ENCODE assay signal across 11 mouse cellular contexts in genomic region chr4:110129518-110129917, GRCm38 (mm10).
A peak's percentile ranks its signal among the peaks of the same experiment; 100 is the strongest.
DNase-seq lines count a peak whose midpoint lies in the region; ATAC-seq lines count a peak whose summit lies in the region.
"Had no signal": no experiment of that assay in that cellular context is flagged by ENCODE, and none has a peak within 500 bp of the region (broad histone marks: within the 10 kb centered on the region; RNA-seq: fewer than 3 reads in every experiment).

No protein-coding gene starts in this region.

- no peak overlapping the region for H3K27ac ChIP-seq in intestine, embryonic 16.5 days (ENCODE audit: low read length)
- H3K27ac ChIP-seq in intestine, embryonic 15.5 days = no peak overlapping the region
- no peak overlapping the region; the same call in 1 of the 2 replicates for H3K27ac ChIP-seq in forebrain, embryonic 14.5 days (ENCODE audit: low read depth, low read length)
- no peak overlapping the region for H3K27ac ChIP-seq in limb, embryonic 11.5 days (replicated peaks; ENCODE audit: low read depth, low read length)
- no peak overlapping the region for H3K27ac ChIP-seq in heart, embryonic 12.5 days (ENCODE audit: poor library complexity, severe bottlenecking)
- H3K27ac ChIP-seq: heart, embryonic 15.5 days; kidney, postnatal 0 days had no signal

- H3K27me3 ChIP-seq in intestine, embryonic 16.5 days (replicated peaks; ENCODE audit: control insufficient read depth, insufficient read depth, low read length) = no peaks in the 10 kb centered on the region
- no peaks in the 10 kb centered on the region for H3K27me3 ChIP-seq in intestine, embryonic 15.5 days (replicated peaks)
- H3K27me3 ChIP-seq in forebrain, embryonic 14.5 days (replicated peaks; ENCODE audit: control insufficient read depth, insufficient read depth, low read length) = no peaks in the 10 kb centered on the region
- no peaks in the 10 kb centered on the region for H3K27me3 ChIP-seq in limb, embryonic 11.5 days (ENCODE audit: control insufficient read depth, insufficient read depth, low read length)
- no peaks in the 10 kb centered on the region for H3K27me3 ChIP-seq in heart, embryonic 12.5 days (replicated peaks)
- H3K27me3 ChIP-seq: heart, embryonic 15.5 days had no signal

- no peaks in the 10 kb centered on the region for H3K9me3 ChIP-seq in intestine, embryonic 16.5 days (ENCODE audit: control insufficient read depth, low read length)
- H3K9me3 ChIP-seq in intestine, embryonic 15.5 days = no peaks in the 10 kb centered on the region
- no peaks in the 10 kb centered on the region for H3K9me3 ChIP-seq in forebrain, embryonic 14.5 days (replicated peaks; ENCODE audit: control insufficient read depth, low read length)
- no peaks in the 10 kb centered on the region for H3K9me3 ChIP-seq in limb, embryonic 11.5 days (ENCODE audit: control insufficient read depth, low read length)
- H3K9me3 ChIP-seq in heart, embryonic 12.5 days (replicated peaks) = no peaks in the 10 kb centered on the region
- H3K9me3 ChIP-seq: heart, embryonic 15.5 days had no signal

- no peaks in the 10 kb centered on the region for H3K36me3 ChIP-seq in intestine, embryonic 16.5 days (ENCODE audit: control insufficient read depth, insufficient read depth, low read length)
- no peaks in the 10 kb centered on the region for H3K36me3 ChIP-seq in intestine, embryonic 15.5 days
- no peaks in the 10 kb centered on the region for H3K36me3 ChIP-seq in forebrain, embryonic 14.5 days (ENCODE audit: control insufficient read depth, insufficient read depth, low read length)
- no peaks in the 10 kb centered on the region for H3K36me3 ChIP-seq in limb, embryonic 11.5 days (ENCODE audit: control insufficient read depth, insufficient read depth, low read length)
- no peaks in the 10 kb centered on the region for H3K36me3 ChIP-seq in heart, embryonic 12.5 days
- H3K36me3 ChIP-seq: heart, embryonic 15.5 days had no signal

- WGBS in intestine, embryonic 16.5 days = 66% methylated on average over 3 of the region's 3 CpGs
- 62% methylated on average over 3 of the region's 3 CpGs for WGBS in intestine, embryonic 15.5 days
- WGBS in forebrain, embryonic 14.5 days = 25% methylated on average over 3 of the region's 3 CpGs
- WGBS in limb, embryonic 11.5 days = 31% methylated on average over 3 of the region's 3 CpGs
- WGBS in heart, embryonic 12.5 days = 47% methylated on average over 3 of the region's 3 CpGs

- H3K9ac ChIP-seq in intestine, embryonic 16.5 days (ENCODE audit: low read depth, low read length) = no peak overlapping the region
- H3K9ac ChIP-seq in intestine, embryonic 15.5 days = no peak overlapping the region
- H3K9ac ChIP-seq in forebrain, embryonic 14.5 days (ENCODE audit: low read length) = no peak overlapping the region
- no peak overlapping the region for H3K9ac ChIP-seq in limb, embryonic 11.5 days (ENCODE audit: low read length)
- no peak overlapping the region for H3K9ac ChIP-seq in heart, embryonic 12.5 days
- H3K9ac ChIP-seq: heart, embryonic 15.5 days had no signal

- DNase-seq in forebrain, embryonic 14.5 days (ENCODE audit: low spot score) = peak; percentile 71
- DNase-seq in limb, embryonic 11.5 days (ENCODE audit: low spot score) = peak; percentile 46
- DNase-seq in retina, postnatal 1 day = peak; percentile 66
- no peak for DNase-seq in heart, adult 18-20 months

- 0 out of 2 replicates have a peak, but pooled peaks cover 4% of the 10 kb centered on the region for H3K4me1 ChIP-seq in intestine, embryonic 16.5 days (ENCODE audit: control insufficient read depth, insufficient read depth, low read length)
- H3K4me1 ChIP-seq in intestine, embryonic 15.5 days (replicated peaks) = no peaks in the 10 kb centered on the region
- H3K4me1 ChIP-seq in forebrain, embryonic 14.5 days (ENCODE audit: control insufficient read depth, insufficient read depth, low read length) = peaks cover 4% of the 10 kb centered on the region; the same call in 1 of the 2 replicates
- peaks cover 21% of the 10 kb centered on the region for H3K4me1 ChIP-seq in limb, embryonic 11.5 days (ENCODE audit: control insufficient read depth, insufficient read depth, low read length)
- peaks cover 12% of the 10 kb centered on the region; the same call in 1 of the 2 replicates for H3K4me1 ChIP-seq in heart, embryonic 12.5 days (replicated peaks)

- H3K4me3 ChIP-seq in intestine, embryonic 16.5 days (ENCODE audit: low read length) = no peak overlapping the region
- no peak overlapping the region for H3K4me3 ChIP-seq in intestine, embryonic 15.5 days (replicated peaks)
- H3K4me3 ChIP-seq in forebrain, embryonic 14.5 days (ENCODE audit: low read depth, low read length) = no peak overlapping the region
- H3K4me3 ChIP-seq in limb, embryonic 11.5 days (ENCODE audit: low read depth, low read length) = no peak overlapping the region
- H3K4me3 ChIP-seq in heart, embryonic 12.5 days = no peak overlapping the region
- H3K4me3 ChIP-seq: heart, embryonic 15.5 days had no signal

- ATAC-seq in intestine, embryonic 16.5 days = 0 out of 2 replicates have a peak, but pooled peaks have one; percentile 13
- no peak for ATAC-seq in intestine, embryonic 15.5 days
- peak; percentile 83 for ATAC-seq in forebrain, embryonic 14.5 days
- ATAC-seq in limb, embryonic 11.5 days (ENCODE audit: insufficient number of reproducible peaks, low FRiP score, low TSS enrichment, low read depth) = no peak
- no peak for ATAC-seq in heart, embryonic 12.5 days (ENCODE audit: insufficient number of reproducible peaks, low FRiP score)
- ATAC-seq: activated CD4-positive, CD25-positive, alpha-beta regulatory T cell, adult 4 months; lung, postnatal 0 days had no signal

- H3K4me2 ChIP-seq in intestine, embryonic 16.5 days (ENCODE audit: low read depth, low read length) = no peak overlapping the region
- no peak overlapping the region for H3K4me2 ChIP-seq in intestine, embryonic 15.5 days (replicated peaks)
- H3K4me2 ChIP-seq in forebrain, embryonic 14.5 days (ENCODE audit: low read length) = no peak overlapping the region
- H3K4me2 ChIP-seq in limb, embryonic 11.5 days (ENCODE audit: low read depth, severe bottlenecking) = no peak overlapping the region
- H3K4me2 ChIP-seq in heart, embryonic 12.5 days = no peak overlapping the region
- H3K4me2 ChIP-seq: heart, embryonic 15.5 days had no signal

Comparison
In these comparisons a context has a peak if more than half of its experiments do, and no peak if none do; other contexts are left out.
1. ATAC-seq: peak in intestine, embryonic 16.5 days (single experiment) and forebrain, embryonic 14.5 days (single experiment); none in intestine, embryonic 15.5 days (single experiment), limb, embryonic 11.5 days (single experiment) and heart, embryonic 12.5 days (single experiment).
2. DNase-seq: peak in forebrain, embryonic 14.5 days (single experiment), limb, embryonic 11.5 days (single experiment) and retina, postnatal 1 day (single experiment); none in heart, adult 18-20 months (0 of 2).